23 mouse cellular contexts compared by ENCODE assay signal in the genomic region with DNA sequence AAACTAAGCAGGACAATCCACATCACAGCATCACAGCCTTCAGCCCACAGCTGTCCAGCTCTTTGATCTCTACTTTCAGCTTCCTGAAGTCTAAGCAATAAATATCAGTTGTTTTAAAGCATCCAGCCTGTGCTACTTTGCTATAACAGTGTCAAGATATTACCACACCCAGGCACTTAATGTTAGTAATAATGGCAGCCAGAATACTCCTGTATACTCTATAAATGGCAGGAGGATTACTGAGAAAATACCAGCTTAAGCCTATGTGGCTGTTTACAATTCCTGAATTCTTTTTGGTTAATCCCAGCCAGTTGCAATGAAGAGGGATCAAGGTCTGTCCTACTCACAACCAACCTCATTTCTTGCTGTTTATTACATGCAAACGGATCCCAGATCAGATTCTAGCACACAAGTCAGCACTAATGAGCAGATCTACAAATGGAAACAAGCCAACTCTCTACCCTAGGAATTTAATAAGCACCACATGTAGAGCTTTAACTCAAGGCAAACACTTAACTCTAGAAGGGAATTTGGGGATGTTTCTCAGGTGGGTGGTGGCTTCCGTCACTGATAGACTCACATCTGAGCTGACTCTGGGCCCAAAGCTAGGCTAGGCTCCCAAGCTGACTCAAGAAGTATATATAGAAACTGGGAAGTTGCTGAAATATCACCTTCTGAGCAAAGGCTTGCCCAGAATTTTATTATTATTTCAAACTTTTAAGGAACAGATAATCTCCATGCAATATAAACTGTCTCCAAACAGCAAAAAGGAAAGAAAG.
DNase-seq lines count a peak whose midpoint lies in the region; ATAC-seq and TF ChIP-seq lines count a peak whose summit lies in the region.
"Had no signal": no experiment of that assay in that cellular context is flagged by ENCODE, and none has a peak within 500 bp of the region (broad histone marks: within the 10 kb centered on the region; RNA-seq: fewer than 3 reads in every experiment).

No protein-coding gene starts in this region.

- no peak overlapping the region for H3K4me3 ChIP-seq in forebrain, embryonic 14.5 days (ENCODE audit: low read depth, low read length)
- H3K4me3 ChIP-seq in forebrain, embryonic 10.5 days, result no peak overlapping the region
- H3K4me3 ChIP-seq in stomach, postnatal 0 days (ENCODE audit: low read depth, low read length), result no peak overlapping the region
- H3K4me3 ChIP-seq: embryonic facial prominence, embryonic 12.5 days; forebrain, embryonic 13.5 days; gastrocnemius, adult 2 months; heart, embryonic 12.5 days; hindbrain, embryonic 12.5 days; intestine, embryonic 15.5 days had no signal

- no peaks in the 10 kb centered on the region for H3K9me3 ChIP-seq in forebrain, embryonic 14.5 days (replicated peaks; ENCODE audit: control insufficient read depth, low read length)
- no peaks in the 10 kb centered on the region for H3K9me3 ChIP-seq in forebrain, embryonic 10.5 days
- H3K9me3 ChIP-seq in stomach, postnatal 0 days (ENCODE audit: control insufficient read depth, low read length), result 0 out of 2 replicates have a peak, but pooled peaks cover 2% of the 10 kb centered on the region
- H3K9me3 ChIP-seq: embryonic facial prominence, embryonic 12.5 days; forebrain, embryonic 13.5 days; heart, embryonic 12.5 days; hindbrain, embryonic 12.5 days; intestine, embryonic 15.5 days had no signal

- TF ChIP-seq CTCF in stomach, postnatal 0 days (IDR thresholded peaks at IDR 0.05; ENCODE audit: low read depth), result no peak

- H3K36me3 ChIP-seq in forebrain, embryonic 14.5 days (ENCODE audit: control insufficient read depth, insufficient read depth, low read length), result no peaks in the 10 kb centered on the region
- no peaks in the 10 kb centered on the region for H3K36me3 ChIP-seq in forebrain, embryonic 10.5 days (replicated peaks)
- no peaks in the 10 kb centered on the region for H3K36me3 ChIP-seq in stomach, postnatal 0 days (ENCODE audit: control insufficient read depth, insufficient read depth, low read length)
- H3K36me3 ChIP-seq: embryonic facial prominence, embryonic 12.5 days; heart, embryonic 12.5 days; hindbrain, embryonic 12.5 days; intestine, embryonic 15.5 days had no signal

- whole genome bisulfite sequencing in forebrain, embryonic 14.5 days, result 55% methylated on average over 2 of the region's 2 CpGs
- WGBS in forebrain, embryonic 10.5 days, result 77% methylated on average over 2 of the region's 2 CpGs
- 49% methylated on average over 2 of the region's 2 CpGs for WGBS in stomach, postnatal 0 days

- peak; percentile 4 for DNase-seq in forebrain, embryonic 14.5 days (ENCODE audit: low spot score)
- DNase-seq in forebrain, embryonic 10.5 days (ENCODE audit: extremely low spot score, low spot score), result no peak
- peak; percentile 59 for DNase-seq in brain, adult 2 months (ENCODE audit: low read depth, low spot score)
- peak; percentile 21 for DNase-seq in forelimb bud, embryonic 11.5 days (ENCODE audit: low read depth, low spot score)
- no peak for DNase-seq in stomach, postnatal 0 days (ENCODE audit: low spot score)
- no peak for DNase-seq in heart, postnatal 4 days
- DNase-seq in layer of hippocampus, postnatal 36 days, result no peak
- DNase-seq: adrenal gland, adult 2 months; adrenal gland, postnatal 25 days; cerebellum, adult 11 months; cerebellum, adult 8-10 months; cerebellum, postnatal 25 days; gastrocnemius, adult 2 months; gastrocnemius, postnatal 25 days; heart, postnatal 36 days; kidney, adult 18-20 months had no signal

- peak; percentile 50 for TF ChIP-seq EP300 in stomach, postnatal 0 days (optimal IDR thresholded peaks at IDR 0.05)

- no peak for ATAC-seq in forebrain, embryonic 14.5 days
- ATAC-seq in stomach, postnatal 0 days (ENCODE audit: low FRiP score, low TSS enrichment), result no peak; the same call in 1 of the 2 replicates
- ATAC-seq: forebrain, embryonic 13.5 days; hindbrain, postnatal 0 days; intestine, embryonic 15.5 days had no signal

- H3K27me3 ChIP-seq in forebrain, embryonic 14.5 days (replicated peaks; ENCODE audit: control insufficient read depth, insufficient read depth, low read length), result no peaks in the 10 kb centered on the region
- H3K27me3 ChIP-seq in forebrain, embryonic 10.5 days (ENCODE audit: poor library complexity, severe bottlenecking), result no peaks in the 10 kb centered on the region
- H3K27me3 ChIP-seq in stomach, postnatal 0 days (ENCODE audit: control insufficient read depth, insufficient read depth, low read length), result no peaks in the 10 kb centered on the region
- H3K27me3 ChIP-seq: CH12.LX; embryonic facial prominence, embryonic 12.5 days; forebrain, embryonic 13.5 days; heart, embryonic 12.5 days; hindbrain, embryonic 12.5 days; intestine, embryonic 15.5 days had no signal

- no peak overlapping the region for H3K9ac ChIP-seq in forebrain, embryonic 14.5 days (ENCODE audit: low read length)
- no peak overlapping the region for H3K9ac ChIP-seq in stomach, postnatal 0 days (ENCODE audit: low read length)
- H3K9ac ChIP-seq: embryonic facial prominence, embryonic 12.5 days; forebrain, embryonic 13.5 days; heart, embryonic 12.5 days; hindbrain, embryonic 12.5 days; intestine, embryonic 15.5 days had no signal

- no peak overlapping the region for H3K27ac ChIP-seq in forebrain, embryonic 14.5 days (ENCODE audit: low read depth, low read length)
- H3K27ac ChIP-seq in forebrain, embryonic 10.5 days, result no peak overlapping the region
- no peak overlapping the region for H3K27ac ChIP-seq in stomach, postnatal 0 days (replicated peaks)
- H3K27ac ChIP-seq: embryonic facial prominence, embryonic 12.5 days; forebrain, embryonic 13.5 days; gastrocnemius, adult 2 months; hindbrain, embryonic 12.5 days; hindbrain, postnatal 0 days; intestine, embryonic 15.5 days had no signal

- no peaks in the 10 kb centered on the region for H3K4me1 ChIP-seq in forebrain, embryonic 14.5 days (ENCODE audit: control insufficient read depth, insufficient read depth, low read length)
- H3K4me1 ChIP-seq in forebrain, embryonic 10.5 days, result no peaks in the 10 kb centered on the region
- H3K4me1 ChIP-seq in stomach, postnatal 0 days (replicated peaks; ENCODE audit: control insufficient read depth, insufficient read depth), result no peaks in the 10 kb centered on the region
- H3K4me1 ChIP-seq: embryonic facial prominence, embryonic 12.5 days; forebrain, embryonic 13.5 days; hindbrain, embryonic 12.5 days; intestine, embryonic 15.5 days had no signal

- H3K4me2 ChIP-seq in forebrain, embryonic 14.5 days (ENCODE audit: low read length), result no peak overlapping the region
- H3K4me2 ChIP-seq in stomach, postnatal 0 days (replicated peaks; ENCODE audit: low read depth), result no peak overlapping the region
- H3K4me2 ChIP-seq: embryonic facial prominence, embryonic 12.5 days; forebrain, embryonic 13.5 days; heart, embryonic 12.5 days; hindbrain, embryonic 12.5 days; intestine, embryonic 15.5 days had no signal

Comparison
In these comparisons a context has a peak if more than half of its experiments do, and no peak if none do; other contexts are left out.
1. DNase-seq: peak in forebrain, embryonic 14.5 days (single experiment), brain, adult 2 months (single experiment) and forelimb bud, embryonic 11.5 days (single experiment); none in forebrain, embryonic 10.5 days (single experiment), stomach, postnatal 0 days (single experiment), heart, postnatal 4 days (single experiment) and layer of hippocampus, postnatal 36 days (0 of 2).